Mouse (Mus musculus): ENCODE measurements at regions not wholly inside any gene's neighbourhood (a gene's known extent, or its start where the extent isn't known, plus 50 kb on each side); places are given as distances from the start of the nearest gene placed in this dataset.

DNA sequence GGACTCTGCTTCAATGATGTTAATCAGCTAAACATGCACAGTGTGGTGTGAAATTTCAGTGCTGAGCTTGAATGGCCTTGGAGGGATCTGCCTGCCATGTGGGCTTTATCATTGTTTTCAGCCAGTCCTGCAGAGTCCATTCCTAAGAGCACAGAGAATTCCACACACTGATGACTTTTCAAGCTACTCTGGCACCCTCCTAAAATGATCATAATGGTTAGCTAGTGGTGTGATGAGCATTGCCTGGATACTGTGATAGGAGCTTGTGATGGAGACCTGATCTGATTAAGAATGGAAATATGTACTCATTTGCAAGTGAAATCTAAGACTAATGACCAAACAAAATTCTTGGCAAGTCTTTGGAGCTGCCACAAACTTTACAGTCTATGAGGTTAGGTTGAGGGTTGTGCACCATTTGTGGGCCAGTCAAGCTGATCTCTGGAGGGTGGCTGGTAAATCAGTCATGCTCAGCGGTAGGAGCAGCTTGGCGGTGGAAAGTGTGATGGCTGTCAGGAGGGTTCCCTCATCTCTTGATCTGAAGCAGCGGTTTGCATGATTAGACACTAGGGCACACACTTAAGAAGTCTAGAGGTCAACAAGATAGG is 91.0 kb upstream of the Cep162 start:
- in situ Hi-C loops (cut with MboI, MseI) = no loop called here

DNA sequence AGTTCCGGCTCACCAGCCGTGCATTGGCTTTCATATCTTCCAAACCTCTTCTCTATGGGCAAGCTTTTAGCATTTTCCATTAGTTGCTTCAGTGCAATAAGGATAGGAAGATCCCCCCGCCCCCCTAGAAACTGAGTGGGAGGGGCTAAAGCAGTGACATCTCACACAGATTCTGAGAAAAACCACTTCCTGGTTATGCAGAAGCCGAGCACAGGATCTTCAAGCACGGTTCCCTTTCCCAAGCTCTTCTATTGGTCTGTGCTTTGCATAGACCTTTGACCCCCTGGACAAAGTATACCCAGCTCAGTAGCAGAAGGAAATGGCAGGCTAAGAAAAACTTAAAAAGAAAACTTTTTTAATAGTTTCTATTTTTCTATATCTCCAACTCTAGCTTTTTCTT is 86.1 kb upstream of the Cep162 start:
- in situ Hi-C loops (cut with MboI, MseI) = no loop called here

GRCm38 (mm10) chr9:87326374-87327295 is 71.3 kb upstream of the Cep162 start:
- in situ Hi-C loops (cut with MboI, MseI) = no loop called here

DNA sequence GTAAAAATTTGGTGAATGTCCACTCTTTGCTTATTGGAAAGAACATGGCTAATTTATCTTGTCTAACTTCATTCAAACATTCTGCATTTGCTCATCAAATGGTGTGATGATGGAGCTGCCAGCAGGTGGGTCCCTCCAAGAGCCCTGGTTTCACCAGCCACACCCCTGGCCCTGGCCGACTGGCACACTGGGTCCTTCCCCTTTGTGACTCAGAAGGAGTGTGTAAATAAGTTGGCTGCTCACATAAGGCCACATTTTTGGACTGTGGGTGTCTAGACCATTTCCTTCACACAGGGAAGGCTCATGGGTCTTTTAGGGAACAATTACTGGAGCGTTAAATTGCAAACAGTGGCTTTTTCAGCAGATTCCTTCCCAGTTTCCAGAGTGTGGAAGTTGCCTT is 68.4 kb upstream of the Cep162 start:
- in situ Hi-C loops (cut with MboI, MseI) = no loop called here

GRCm38 (mm10) chr9:87320758-87321157 is 65.4 kb upstream of the Cep162 start:
- in situ Hi-C loops (cut with MboI, MseI) = no loop called here

GRCm38 (mm10) chr9:87318767-87319166 is 63.4 kb upstream of the Cep162 start:
- in situ Hi-C loops (cut with MboI, MseI) = no loop called here

DNA sequence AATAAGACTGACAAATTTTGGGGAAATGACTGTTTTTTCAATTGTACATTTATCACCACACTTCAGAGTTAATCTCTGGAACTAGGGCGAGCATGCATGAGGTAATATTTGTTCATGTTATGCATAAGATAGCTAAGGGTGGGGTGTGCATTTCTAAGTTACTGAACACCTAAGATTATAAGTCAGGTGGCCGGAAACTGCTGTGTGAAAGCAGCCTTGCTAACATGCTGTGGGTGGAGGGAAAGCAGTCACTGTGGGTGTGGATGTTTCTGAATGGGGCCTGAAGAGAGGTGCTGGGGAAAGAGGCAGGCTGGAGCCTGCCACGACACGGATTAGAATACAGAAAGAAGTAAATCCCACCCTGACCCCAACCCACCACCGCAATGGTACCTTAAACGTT is 54.8 kb upstream of the Cep162 start:
- in situ Hi-C loops (cut with MboI, MseI) = no loop called here
